Mouse (Mus musculus) limb, embryonic 15.5 days (tissue): ENCODE measurements around the gene Slc25a22. TPM values are rescaled to one million over a fixed set of nuclear protein-coding genes. Genes with fewer than 3 reads are reported as not detected.

Source experiments
- ATAC-seq: fragments of 200-750 bp; cut with Nextera tagmentation; 2 replicates; pipeline ENCODE4 v1.8.0; 2017; ENCODE audit warnings: low read depth, moderate TSS enrichment; ENCODE audit not compliant: insufficient number of reproducible peaks, low FRiP score, low TSS enrichment
- H3K27ac ChIP-seq: fragments of 300-500 bp; sonication (generic); 2 replicates; pipeline ENCODE4 v1.5.1; 2015; ENCODE audit warnings: moderate library complexity, mild to moderate bottlenecking, inconsistent platforms
- H3K27me3 ChIP-seq: fragments of 300-500 bp; sonication (generic); 2 replicates; pipeline ENCODE4 v1.6.1; 2015; ENCODE audit warnings: inconsistent platforms
- H3K36me3 ChIP-seq: fragments of 300-500 bp; sonication (generic); 2 replicates; pipeline ENCODE4 v1.6.1; 2015; ENCODE audit warnings: inconsistent platforms
- H3K4me1 ChIP-seq: fragments of 300-500 bp; sonication (generic); 2 replicates; pipeline ENCODE4 v1.6.1; 2015; ENCODE audit warnings: inconsistent platforms
- H3K4me2 ChIP-seq: fragments of 300-500 bp; sonication (generic); 2 replicates; pipeline ENCODE4 v1.6.1; 2015; ENCODE audit warnings: mild to moderate bottlenecking, inconsistent platforms
- H3K4me3 ChIP-seq: fragments of 300-500 bp; sonication (generic); 2 replicates; pipeline ENCODE4 v1.5.1; 2015; ENCODE audit warnings: mild to moderate bottlenecking, inconsistent platforms
- H3K9ac ChIP-seq: fragments of 300-500 bp; sonication (generic); 2 replicates; pipeline ENCODE4 v1.6.1; 2015; ENCODE audit warnings: inconsistent platforms
- H3K9me3 ChIP-seq: fragments of 300-500 bp; sonication (generic); 2 replicates; pipeline ENCODE4 v1.6.1; 2016; ENCODE audit warnings: inconsistent platforms
- WGBS: fragments of 180-500 bp; shearing (Covaris S2); methylation state at CpG from one replicate; pipeline ENCODE4 v1.1.7; 2015; 5-methylcytosine and 5-hydroxymethylcytosine counted together
- polyA plus RNA-seq: library from polyadenylated mRNA; unstranded; fragments of >200 nt; fragmentation: Nextera tagmentation; extraction: Ambion mirVana; gene quantifications from 2 replicates; pipeline ENCODE4 v1.2.1, GENCODE M21; 2015

The Slc25a22 gene
- polyA plus RNA-seq, 1 experiment from 2014 or later, result 29.5 TPM

- WGBS, result 91% methylated on average over 9 of the region's 9 CpGs
- no peak overlapping the region for H3K9ac ChIP-seq
- peaks cover 38% of the 10 kb centered on the region for H3K36me3 ChIP-seq
- no peaks in the 10 kb centered on the region for H3K27me3 ChIP-seq
- H3K27ac ChIP-seq, result no peak overlapping the region
- no peaks in the 10 kb centered on the region for H3K9me3 ChIP-seq
- no peak overlapping the region for H3K4me2 ChIP-seq
- ATAC-seq, result no peak
- H3K4me3 ChIP-seq, result no peak overlapping the region
- peaks cover 45% of the 10 kb centered on the region for H3K4me1 ChIP-seq
These were observed 7.0 kb downstream of the Slc25a22 start for GRCm38 (mm10) chr7:141430585-141431240.

GRCm38 (mm10) chr7:141429840-141430584 lies 7.7 kb downstream of the Slc25a22 start:
- H3K4me2 ChIP-seq, result no peak overlapping the region
- H3K27me3 ChIP-seq, result no peaks in the 10 kb centered on the region
- H3K9ac ChIP-seq, result no peak overlapping the region
- ATAC-seq, result no peak
- 62% methylated on average over 9 of the region's 9 CpGs for WGBS
- H3K4me3 ChIP-seq, result no peak overlapping the region
- no peak overlapping the region for H3K27ac ChIP-seq
- H3K4me1 ChIP-seq, result peaks cover 39% of the 10 kb centered on the region
- peaks cover 38% of the 10 kb centered on the region for H3K36me3 ChIP-seq
- H3K9me3 ChIP-seq, result no peaks in the 10 kb centered on the region

- no peak within 1 kb of the TSS for H3K27ac ChIP-seq
- H3K4me1 ChIP-seq, result peaks cover 32% of the 10 kb centered on the region
- no peak for ATAC-seq
- peak within 1 kb of the TSS; percentile 19 for H3K4me3 ChIP-seq
- WGBS, result 3% methylated on average over 19 of the region's 19 CpGs
- H3K27me3 ChIP-seq, result no peaks in the 10 kb centered on the region
- no peak within 1 kb of the TSS for H3K9ac ChIP-seq
- H3K4me2 ChIP-seq, result peak within 1 kb of the TSS; percentile 38
- peaks cover 38% of the 10 kb centered on the region for H3K36me3 ChIP-seq
- no peaks in the 10 kb centered on the region for H3K9me3 ChIP-seq
These were observed 8.4 kb downstream of the Slc25a22 start, which contains the start of gene Cend1 for GRCm38 (mm10) chr7:141429310-141429709. Gene Cend1 (minus strand): TSS chr7:141429491.

GRCm38 (mm10) chr7:141428701-141429100 lies 9.0 kb downstream of the Slc25a22 start:
- Histone ChIP-seq H3K36me3 (peaks cover 35% of the 10 kb centered on the region), H3K4me3 (peak overlapping the region; percentile 19; the same call in 1 of the 2 replicates), H3K4me2 (peak overlapping the region; percentile 38), H3K27me3 (no peaks in the 10 kb centered on the region), H3K9me3 (no peaks in the 10 kb centered on the region), H3K27ac (no peak overlapping the region), H3K9ac (no peak overlapping the region), H3K4me1 (peaks cover 26% of the 10 kb centered on the region)
- 53% methylated on average over 5 of the region's 5 CpGs for WGBS
- ATAC-seq, result no peak

- no peak for ATAC-seq
- peaks cover 11% of the 10 kb centered on the region for H3K4me1 ChIP-seq
- H3K9ac ChIP-seq, result no peak overlapping the region
- 82% methylated on average over 12 of the region's 12 CpGs for WGBS
- no peaks in the 10 kb centered on the region for H3K27me3 ChIP-seq
- no peak overlapping the region for H3K27ac ChIP-seq
- H3K36me3 ChIP-seq, result peaks cover 21% of the 10 kb centered on the region
- H3K9me3 ChIP-seq, result no peaks in the 10 kb centered on the region
- H3K4me3 ChIP-seq, result no peak overlapping the region
- no peak overlapping the region for H3K4me2 ChIP-seq
These were observed 10.6 kb downstream of the Slc25a22 start for GRCm38 (mm10) chr7:141426948-141427730.

- no peak overlapping the region for H3K4me3 ChIP-seq
- no peaks in the 10 kb centered on the region for H3K4me1 ChIP-seq
- no peak for ATAC-seq
- no peaks in the 10 kb centered on the region for H3K27me3 ChIP-seq
- no peak overlapping the region for H3K9ac ChIP-seq
- H3K4me2 ChIP-seq, result no peak overlapping the region
- H3K27ac ChIP-seq, result no peak overlapping the region
- H3K36me3 ChIP-seq, result no peaks in the 10 kb centered on the region
- H3K9me3 ChIP-seq, result no peaks in the 10 kb centered on the region
- 67% methylated on average over 4 of the region's 4 CpGs for WGBS
These were observed 13.9 kb downstream of the Slc25a22 start for GRCm38 (mm10) chr7:141423811-141424210.

- no peak overlapping the region for H3K4me2 ChIP-seq
- H3K9ac ChIP-seq, result no peak overlapping the region
- no peaks in the 10 kb centered on the region for H3K9me3 ChIP-seq
- no peak overlapping the region for H3K4me3 ChIP-seq
- no peak for ATAC-seq
- H3K27ac ChIP-seq, result no peak overlapping the region
- H3K4me1 ChIP-seq, result no peaks in the 10 kb centered on the region
- no peaks in the 10 kb centered on the region for H3K36me3 ChIP-seq
- 80% methylated on average over 9 of the region's 9 CpGs for WGBS
- no peaks in the 10 kb centered on the region for H3K27me3 ChIP-seq
These were observed 17.5 kb downstream of the Slc25a22 start for GRCm38 (mm10) chr7:141420030-141420702.

GRCm38 (mm10) chr7:141418970-141419369 lies 18.7 kb downstream of the Slc25a22 start:
- no peaks in the 10 kb centered on the region for H3K36me3 ChIP-seq
- H3K4me2 ChIP-seq, result no peak overlapping the region
- ATAC-seq, result no peak
- no peaks in the 10 kb centered on the region for H3K9me3 ChIP-seq
- no peak overlapping the region for H3K9ac ChIP-seq
- no peaks in the 10 kb centered on the region for H3K27me3 ChIP-seq
- no peak overlapping the region for H3K27ac ChIP-seq
- WGBS, result 33% methylated on average over 7 of the region's 7 CpGs
- H3K4me1 ChIP-seq, result peaks cover 4% of the 10 kb centered on the region; the same call in 1 of the 2 replicates
- H3K4me3 ChIP-seq, result no peak overlapping the region

GRCm38 (mm10) chr7:141417731-141418681 lies 19.7 kb downstream of the Slc25a22 start:
- H3K36me3 ChIP-seq, result no peaks in the 10 kb centered on the region
- no peak overlapping the region for H3K27ac ChIP-seq
- H3K9me3 ChIP-seq, result no peaks in the 10 kb centered on the region
- ATAC-seq, result no peak
- H3K4me1 ChIP-seq, result peaks cover 8% of the 10 kb centered on the region
- 74% methylated on average over 8 of the region's 8 CpGs for WGBS
- no peak overlapping the region for H3K9ac ChIP-seq
- no peak overlapping the region for H3K4me3 ChIP-seq
- no peak overlapping the region for H3K4me2 ChIP-seq
- H3K27me3 ChIP-seq, result no peaks in the 10 kb centered on the region

GRCm38 (mm10) chr7:141416144-141416841 lies 21.4 kb downstream of the Slc25a22 start:
- no peak overlapping the region for H3K4me3 ChIP-seq
- ATAC-seq, result no peak
- no peak overlapping the region for H3K27ac ChIP-seq
- H3K36me3 ChIP-seq, result peaks cover 3% of the 10 kb centered on the region; the same call in 1 of the 2 replicates
- no peak overlapping the region for H3K4me2 ChIP-seq
- peaks cover 12% of the 10 kb centered on the region for H3K4me1 ChIP-seq
- H3K9me3 ChIP-seq, result no peaks in the 10 kb centered on the region
- WGBS, result 78% methylated on average over 6 of the region's 6 CpGs
- H3K27me3 ChIP-seq, result no peaks in the 10 kb centered on the region
- no peak overlapping the region for H3K9ac ChIP-seq
